Mouse (Mus musculus): ENCODE measurements around the gene Dalrd3. TPM values are rescaled to one million over a fixed set of nuclear protein-coding genes. Genes with fewer than 3 reads are reported as not detected.
"Not testable (repeated sequence)": the region's sequence is repeated elsewhere in the genome, so short reads cannot be mapped to it uniquely, and the experiment has no call there.

Gene Dalrd3
- polyA plus RNA-seq, 1 experiment from 2014 or later: 58.9 TPM

DNA sequence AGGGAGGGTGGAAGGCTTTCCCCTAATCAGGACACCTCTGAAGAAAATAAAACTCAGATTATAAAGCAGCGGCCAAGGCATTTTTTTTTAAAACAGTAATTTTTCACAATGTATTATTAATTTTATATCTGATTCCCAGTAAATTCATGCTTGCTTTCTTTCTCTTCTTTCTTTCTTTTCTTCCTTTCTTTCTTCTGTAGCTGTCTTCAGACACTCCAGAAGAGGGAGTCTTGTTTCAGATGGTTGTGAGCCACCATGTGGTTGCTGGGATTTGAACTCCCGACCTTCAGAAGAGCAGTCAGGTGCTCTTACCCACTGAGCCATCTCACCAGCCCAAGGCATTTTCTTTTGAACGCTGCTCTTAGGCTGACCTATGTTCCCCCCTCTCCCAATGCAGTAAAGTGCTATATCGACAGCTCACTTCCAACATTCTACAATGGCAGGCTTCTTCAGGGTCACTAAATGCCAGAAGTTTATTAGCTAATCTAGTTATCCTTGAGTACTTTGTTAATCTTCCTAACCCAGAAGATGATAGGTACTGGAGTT is 29.4 kb downstream of the Dalrd3 start:
- peaks cover 16% of the 10 kb centered on the region for H3K27me3 ChIP-seq (replicated peaks)
- WGBS (ENCODE audit: insufficient replicate concordance): 66% methylated on average over 4 of the region's 4 CpGs
- H3K27ac ChIP-seq: no peak overlapping the region
- H3K9ac ChIP-seq: no peak overlapping the region
- peaks cover 29% of the 10 kb centered on the region for H3K4me1 ChIP-seq
- H3K4me3 ChIP-seq: no peak overlapping the region
- H3K4me2 ChIP-seq: no peak overlapping the region
- no peak for ATAC-seq
- H3K9me3 ChIP-seq (replicated peaks): no peaks in the 10 kb centered on the region
- peaks cover 24% of the 10 kb centered on the region for H3K36me3 ChIP-seq

GRCm38 (mm10) chr9:108600011-108600410 is 30.3 kb downstream of the Dalrd3 start:
- Histone ChIP-seq H3K4me3 (no peak overlapping the region), H3K4me1 (peaks cover 24% of the 10 kb centered on the region), H3K36me3 (peaks cover 34% of the 10 kb centered on the region), H3K9ac (no peak overlapping the region), H3K4me2 (no peak overlapping the region), H3K27me3 (replicated peaks) (peaks cover 16% of the 10 kb centered on the region), H3K9me3 (replicated peaks) (no peaks in the 10 kb centered on the region), H3K27ac (no peak overlapping the region)
- no peak for ATAC-seq
- WGBS (ENCODE audit: insufficient replicate concordance): 46% methylated on average over 2 of the region's 2 CpGs

DNA sequence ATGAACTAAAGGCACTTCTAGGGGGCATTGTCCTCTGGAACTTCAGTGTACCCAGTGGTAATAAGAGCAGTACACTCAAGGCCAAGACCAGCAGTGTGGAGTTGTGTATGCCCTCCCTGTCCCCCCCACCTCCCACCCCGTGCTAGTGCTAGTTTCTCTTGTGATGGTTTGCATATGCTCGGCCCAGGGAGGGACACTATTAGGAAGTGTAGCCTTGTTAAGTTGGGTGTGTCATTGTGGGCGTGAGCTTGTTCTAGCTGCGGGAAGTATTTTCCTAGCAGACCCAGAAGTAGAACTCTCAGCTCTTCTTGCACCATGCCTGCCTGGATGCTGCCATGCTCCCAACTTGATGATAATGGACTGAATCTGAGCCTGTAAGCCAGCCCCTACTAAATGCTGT is 32.3 kb downstream of the Dalrd3 start:
- WGBS (ENCODE audit: insufficient replicate concordance): 67% methylated on average over 4 of the region's 4 CpGs
- Histone ChIP-seq H3K9ac (no peak overlapping the region), H3K4me3 (no peak overlapping the region), H3K27me3 (replicated peaks) (peaks cover 10% of the 10 kb centered on the region), H3K36me3 (peaks cover 51% of the 10 kb centered on the region), H3K4me1 (peaks cover 11% of the 10 kb centered on the region), H3K4me2 (no peak overlapping the region), H3K27ac (no peak overlapping the region), H3K9me3 (replicated peaks) (no peaks in the 10 kb centered on the region)
- no peak for ATAC-seq

DNA sequence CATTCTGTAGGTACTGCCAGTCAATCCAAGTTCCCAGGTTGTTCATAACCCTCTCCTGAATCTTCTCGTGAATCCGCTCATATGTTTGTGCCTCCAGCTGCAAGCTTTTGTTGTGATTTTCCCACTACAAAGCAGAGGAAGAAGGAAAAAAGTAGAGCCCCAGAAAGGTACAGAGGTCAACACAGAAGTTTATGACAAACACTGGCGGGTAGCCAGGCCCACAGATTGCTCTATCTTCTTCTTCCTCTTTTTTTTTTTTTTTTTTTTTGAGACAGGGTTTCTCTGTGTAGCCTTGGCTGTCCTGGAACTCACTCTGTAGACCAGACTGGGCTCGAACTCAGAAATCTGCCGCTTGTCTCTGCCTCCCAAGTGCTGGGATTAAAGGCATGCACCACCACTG is 38.2 kb downstream of the Dalrd3 start:
- not testable (repeated sequence) for H3K4me2 ChIP-seq; ATAC-seq; H3K27me3 ChIP-seq (replicated peaks); H3K9me3 ChIP-seq (replicated peaks); H3K27ac ChIP-seq; H3K9ac ChIP-seq; H3K4me3 ChIP-seq
- H3K4me1 ChIP-seq: peaks cover 15% of the 10 kb centered on the region
- H3K36me3 ChIP-seq: peaks cover 98% of the 10 kb centered on the region
- WGBS (ENCODE audit: insufficient replicate concordance): 79% methylated on average over 5 of the region's 5 CpGs

- no peak overlapping the region for H3K27ac ChIP-seq
- no peak overlapping the region for H3K4me3 ChIP-seq
- WGBS (ENCODE audit: insufficient replicate concordance): 61% methylated on average over 4 of the region's 4 CpGs
- no peak overlapping the region for H3K9ac ChIP-seq
- peaks cover 98% of the 10 kb centered on the region for H3K36me3 ChIP-seq
- no peak overlapping the region for H3K4me2 ChIP-seq
- no peak for ATAC-seq
- peaks cover 15% of the 10 kb centered on the region for H3K4me1 ChIP-seq
- H3K27me3 ChIP-seq (replicated peaks): no peaks in the 10 kb centered on the region
- no peaks in the 10 kb centered on the region for H3K9me3 ChIP-seq (replicated peaks)
These were observed 39.2 kb downstream of the Dalrd3 start for GRCm38 (mm10) chr9:108608889-108609288.

- ATAC-seq: no peak
- Histone ChIP-seq H3K4me3 (no peak overlapping the region), H3K9me3 (replicated peaks) (no peaks in the 10 kb centered on the region), H3K4me2 (no peak overlapping the region), H3K9ac (no peak overlapping the region), H3K27me3 (replicated peaks) (no peaks in the 10 kb centered on the region), H3K4me1 (peaks cover 15% of the 10 kb centered on the region), H3K27ac (no peak overlapping the region), H3K36me3 (peaks cover 100% of the 10 kb centered on the region)
- WGBS (ENCODE audit: insufficient replicate concordance): 89% methylated on average over 10 of the region's 10 CpGs
These were observed 41.8 kb downstream of the Dalrd3 start for GRCm38 (mm10) chr9:108611488-108611887.

- Histone ChIP-seq H3K4me1 (no peaks in the 10 kb centered on the region), H3K27me3 (replicated peaks) (no peaks in the 10 kb centered on the region), H3K27ac (no peak overlapping the region), H3K9me3 (replicated peaks) (no peaks in the 10 kb centered on the region), H3K4me3 (no peak overlapping the region), H3K4me2 (no peak overlapping the region), H3K36me3 (peaks cover 94% of the 10 kb centered on the region), H3K9ac (no peak overlapping the region)
- 75% methylated on average over 1 of the region's 1 CpGs for WGBS (ENCODE audit: insufficient replicate concordance)
- no peak for ATAC-seq
These were observed 47.6 kb downstream of the Dalrd3 start for GRCm38 (mm10) chr9:108617301-108617700.

MicroRNAs encoded within 50 kb of the gene (microRNA counts, 519-probe panel; counts per million panel counts)
- microRNA mmu-miR-191 (5,797 counts per million, percentile 90 among the panel's probes with 10 or more counts), microRNA mmu-miR-425 (4,778 counts per million, percentile 83 among the panel's probes with 10 or more counts)

Small RNA genes within 50 kb of the gene (microRNA-seq; reads per million reads assigned to microRNA genes)
- gene Gm24083: not detected
- not detected for gene Mir191
- 6,737 reads per million, percentile 90 among the genes with 10 or more reads in this experiment for gene Mir425

Other genes with a start within 250 kb of the Dalrd3 start
- gene Gpx1, start 231.0 kb upstream of the Dalrd3 start, polyA plus RNA-seq (2016; fragmentation: Nextera tagmentation; extraction: Ambion mirVana): 5,938 and 5,957 TPM in 2 replicates
- gene Usp4, start 222.0 kb upstream of the Dalrd3 start, polyA plus RNA-seq (2016; fragmentation: Nextera tagmentation; extraction: Ambion mirVana): 87.4 and 92.1 TPM in 2 replicates
- 0.32 and 0.59 TPM in 2 replicates for gene 1700102P08Rik, start 177.1 kb upstream of the Dalrd3 start, polyA plus RNA-seq (2016; fragmentation: Nextera tagmentation; extraction: Ambion mirVana)
- gene Ccdc36, start 141.4 kb upstream of the Dalrd3 start, polyA plus RNA-seq (2016; fragmentation: Nextera tagmentation; extraction: Ambion mirVana): 0.55 TPM in 2 replicates
- not detected in 2 replicates for gene BC048562, start 133.4 kb upstream of the Dalrd3 start, polyA plus RNA-seq (2016; fragmentation: Nextera tagmentation; extraction: Ambion mirVana)
- gene Ccdc71, start 109.4 kb upstream of the Dalrd3 start, polyA plus RNA-seq (2016; fragmentation: Nextera tagmentation; extraction: Ambion mirVana): 28.5 and 32.9 TPM in 2 replicates
- 17.7 and 18.8 TPM in 2 replicates for gene Klhdc8b, start 108.3 kb upstream of the Dalrd3 start, polyA plus RNA-seq (2016; fragmentation: Nextera tagmentation; extraction: Ambion mirVana)
- 9.8 and 10.9 TPM in 2 replicates for gene Lamb2, start 90.2 kb upstream of the Dalrd3 start, polyA plus RNA-seq (2016; fragmentation: Nextera tagmentation; extraction: Ambion mirVana)
- gene Usp19, start 79.3 kb upstream of the Dalrd3 start, polyA plus RNA-seq (2016; fragmentation: Nextera tagmentation; extraction: Ambion mirVana): 48.0 and 52.1 TPM in 2 replicates
- gene Qars, start 62.2 kb upstream of the Dalrd3 start, polyA plus RNA-seq (2016; fragmentation: Nextera tagmentation; extraction: Ambion mirVana): 74.4 and 79.9 TPM in 2 replicates
- 78.6 and 81.6 TPM in 2 replicates for gene Qrich1, start 53.1 kb upstream of the Dalrd3 start, polyA plus RNA-seq (2016; fragmentation: Nextera tagmentation; extraction: Ambion mirVana)
- gene Impdh2, start 9.6 kb upstream of the Dalrd3 start, polyA plus RNA-seq (2016; fragmentation: Nextera tagmentation; extraction: Ambion mirVana): 173 and 184 TPM in 2 replicates
- 34.8 and 38.9 TPM in 2 replicates for gene Ndufaf3, start 2.5 kb upstream of the Dalrd3 start, polyA plus RNA-seq (2016; fragmentation: Nextera tagmentation; extraction: Ambion mirVana)
- 28.3 and 29.3 TPM in 2 replicates for gene Wdr6, start 8.9 kb downstream of the Dalrd3 start, polyA plus RNA-seq (2016; fragmentation: Nextera tagmentation; extraction: Ambion mirVana)
- gene P4htm, start 27.8 kb downstream of the Dalrd3 start, polyA plus RNA-seq (2016; fragmentation: Nextera tagmentation; extraction: Ambion mirVana): 1.1 and 1.4 TPM in 2 replicates
- gene Arih2, start 79.5 kb downstream of the Dalrd3 start, polyA plus RNA-seq (2016; fragmentation: Nextera tagmentation; extraction: Ambion mirVana): 40.4 and 41.3 TPM in 2 replicates
- 25.2 and 26.7 TPM in 2 replicates for gene Slc25a20, start 92.2 kb downstream of the Dalrd3 start, polyA plus RNA-seq (2016; fragmentation: Nextera tagmentation; extraction: Ambion mirVana)
- gene Prkar2a, start 119.4 kb downstream of the Dalrd3 start, polyA plus RNA-seq (2016; fragmentation: Nextera tagmentation; extraction: Ambion mirVana): 15.5 and 17.5 TPM in 2 replicates
- gene Ip6k2, start 213.9 kb downstream of the Dalrd3 start, polyA plus RNA-seq (2016; fragmentation: Nextera tagmentation; extraction: Ambion mirVana): 15.7 and 20.3 TPM in 2 replicates
- 5.6 and 9.1 TPM in 2 replicates for gene Nckipsd, start 238.5 kb downstream of the Dalrd3 start, polyA plus RNA-seq (2016; fragmentation: Nextera tagmentation; extraction: Ambion mirVana)

Measured in liver, embryonic 12.5 days (tissue).